Mouse (Mus musculus) olfactory bulb, adult 2 months (tissue): ENCODE results near the gene Fanca. TPM values are rescaled to one million over a fixed set of nuclear protein-coding genes. Genes with fewer than 3 reads are reported as not detected.

Source experiments
- H3K27ac ChIP-seq: fragments of 200-500 bp; 2 replicates; pipeline ENCODE4 v1.5.1; 2012; ENCODE audit warnings: low read depth, low read length; ENCODE audit not compliant: insufficient read depth
- H3K4me1 ChIP-seq: fragments of 200-500 bp; 2 replicates; pipeline ENCODE4 v1.6.1; 2012; ENCODE audit warnings: low read length; ENCODE audit not compliant: control insufficient read depth, insufficient read depth
- H3K4me3 ChIP-seq: fragments of 200-500 bp; 2 replicates; pipeline ENCODE4 v1.5.1; 2012; ENCODE audit warnings: mild to moderate bottlenecking, low read depth, low read length, moderate library complexity; ENCODE audit not compliant: insufficient read depth
- CTCF ChIP-seq: fragments of 200-500 bp; IDR thresholded peaks from 2 replicates; pipeline ENCODE4 v1.5.1; 2012; ENCODE audit warnings: low read depth, mild to moderate bottlenecking, low read length, moderate library complexity; ENCODE audit not compliant: insufficient read depth
- POLR2A ChIP-seq: fragments of 200-500 bp; IDR thresholded peaks from 2 replicates; pipeline ENCODE4 v1.6.1; 2012; ENCODE audit warnings: mild to moderate bottlenecking, low read depth, low read length, moderate library complexity; ENCODE audit not compliant: insufficient read depth
- WGBS: fragments of 180-500 bp; shearing (Covaris S2); methylation state at CpG from one replicate; pipeline ENCODE4 v1.1.7; 2018; 5-methylcytosine and 5-hydroxymethylcytosine counted together
- polyA plus RNA-seq: library from polyadenylated mRNA; stranded (reverse); fragments of >200 nt; gene quantifications from 2 replicates; pipeline ENCODE4 v1.2.4, GENCODE M21; 2012; ENCODE audit warnings: low replicate concordance; ENCODE audit not compliant: missing spikeins, insufficient read depth, insufficient read length

The Fanca gene
- polyA plus RNA-seq, 1 experiment: not detected

- 4% methylated on average over 21 of the region's 21 CpGs for WGBS
Observed at GRCm38 (mm10) chr8:123333091-123333587, 14.8 kb upstream of the Fanca start.

GRCm38 (mm10) chr8:123332262-123333090, 14.1 kb upstream of the Fanca start, which contains the start of gene Spire2:
TSS of gene Spire2 (plus strand) at chr8:123332713.
- Histone ChIP-seq H3K27ac (peak within 1 kb of the TSS; percentile 74), H3K4me3 (peak within 1 kb of the TSS; percentile 98), H3K4me1 (peaks cover 20% of the 10 kb centered on the region)
- peak; percentile 20; the same call in 1 of the 2 replicates for TF ChIP-seq CTCF
- no peak for TF ChIP-seq POLR2A
- WGBS: under 1% methylated on average over 84 of the region's 85 CpGs

More at GRCm38 (mm10) chr8:123333091-123333587, 14.8 kb upstream of the Fanca start:
- TF ChIP-seq POLR2A: no peak
- no peak for TF ChIP-seq CTCF
- Histone ChIP-seq H3K27ac (peak overlapping the region; percentile 74; the same call in 1 of the 2 replicates), H3K4me3 (peak overlapping the region; percentile 98), H3K4me1 (peaks cover 21% of the 10 kb centered on the region)

DNA sequence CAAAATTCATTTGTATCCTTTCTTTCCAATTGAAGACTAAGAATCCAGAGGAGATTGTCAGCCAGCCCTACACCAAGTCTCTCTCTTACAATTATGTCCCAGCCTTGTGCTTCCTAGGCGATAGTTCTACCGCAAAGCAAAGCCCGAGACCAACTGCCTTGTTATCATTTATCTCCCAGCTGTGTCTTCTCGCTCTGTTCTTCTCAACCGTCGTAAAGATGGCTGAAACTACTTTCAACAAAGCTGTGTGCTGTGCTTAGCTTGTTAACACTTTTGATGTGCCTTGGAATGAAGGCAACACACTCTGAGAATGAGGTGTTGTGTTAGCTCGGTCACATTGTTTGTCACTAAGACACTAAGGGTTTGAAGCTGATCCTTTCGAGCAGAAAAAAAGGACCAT, 13.4 kb upstream of the Fanca start:
- H3K4me1 ChIP-seq: peaks cover 15% of the 10 kb centered on the region
- peak overlapping the region; percentile 68 for H3K27ac ChIP-seq
- TF ChIP-seq POLR2A (no peak), CTCF (no peak)
- 14% methylated on average over 8 of the region's 8 CpGs for WGBS
- H3K4me3 ChIP-seq: peak overlapping the region; percentile 98

DNA sequence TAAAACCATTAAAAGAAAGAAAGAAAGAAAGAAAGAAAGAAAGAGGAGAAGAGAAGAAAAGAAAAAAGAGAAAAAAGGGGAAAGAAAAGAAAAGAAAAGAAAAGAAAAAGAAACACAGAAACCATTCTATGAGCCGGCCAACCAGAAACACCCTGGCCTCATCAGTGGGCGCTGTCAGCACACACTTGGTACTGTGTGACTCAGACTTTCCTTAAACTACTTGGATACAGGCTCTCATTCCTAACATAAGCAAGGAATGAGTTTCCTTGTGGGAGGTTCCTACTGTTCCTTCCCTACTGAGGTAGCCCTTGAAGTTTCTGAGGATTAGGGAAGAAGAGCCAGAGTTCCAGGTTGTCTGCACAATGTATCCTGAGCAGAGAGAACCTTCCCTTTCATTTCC, 12.9 kb upstream of the Fanca start:
- WGBS: 26% methylated on average over 2 of the region's 2 CpGs
- TF ChIP-seq POLR2A (no peak), CTCF (no peak)
- H3K27ac ChIP-seq: no peak overlapping the region
- no peak overlapping the region for H3K4me3 ChIP-seq
- peaks cover 15% of the 10 kb centered on the region for H3K4me1 ChIP-seq

DNA sequence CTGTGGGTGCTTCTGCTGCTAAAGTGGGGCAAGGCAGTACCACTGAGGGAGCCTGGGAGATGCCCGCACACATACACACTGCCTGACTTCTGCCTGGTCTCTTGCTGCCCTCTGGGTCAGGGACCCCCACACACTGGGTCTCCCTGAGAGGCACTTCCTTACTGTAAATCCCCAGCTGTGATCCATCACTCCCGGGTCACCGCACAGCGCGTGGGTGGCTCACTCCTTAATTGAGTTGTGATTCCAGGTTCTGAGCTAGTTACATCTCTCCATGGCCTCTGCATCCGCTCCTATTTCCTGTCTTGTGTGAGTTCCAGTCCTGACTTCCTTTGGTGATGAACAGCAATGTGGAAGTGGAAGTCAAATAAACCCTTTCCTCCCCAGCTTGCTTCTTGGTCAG, 12.3 kb upstream of the Fanca start:
- peaks cover 15% of the 10 kb centered on the region for H3K4me1 ChIP-seq
- WGBS: 80% methylated on average over 6 of the region's 6 CpGs
- no peak overlapping the region for H3K4me3 ChIP-seq
- no peak overlapping the region for H3K27ac ChIP-seq
- TF ChIP-seq POLR2A (no peak), CTCF (no peak)

- H3K4me1 ChIP-seq: peaks cover 15% of the 10 kb centered on the region
- no peak overlapping the region for H3K4me3 ChIP-seq
- H3K27ac ChIP-seq: no peak overlapping the region
- WGBS: 84% methylated on average over 5 of the region's 5 CpGs
- TF ChIP-seq POLR2A: no peak
- TF ChIP-seq CTCF: no peak
Observed at GRCm38 (mm10) chr8:123329961-123330360, 11.6 kb upstream of the Fanca start.

DNA sequence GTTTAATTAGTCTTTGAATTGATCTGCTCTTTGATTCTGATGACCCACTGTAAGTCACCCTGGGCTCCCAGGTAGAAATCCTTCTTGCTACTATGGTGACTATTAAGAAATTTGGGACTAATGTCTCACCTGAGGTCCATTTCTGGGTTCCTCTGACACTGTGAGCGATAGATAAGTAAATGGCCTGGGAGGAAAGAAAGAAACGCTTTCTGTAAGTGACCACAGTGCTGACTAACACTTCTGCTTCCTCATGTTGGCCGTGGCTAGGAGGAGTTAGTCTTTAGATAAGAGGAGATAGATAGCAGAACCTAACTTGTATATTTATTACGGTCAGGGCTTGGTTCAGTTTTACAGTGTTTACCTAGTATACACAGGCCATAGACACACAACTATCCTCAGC, 11.0 kb upstream of the Fanca start:
- 91% methylated on average over 4 of the region's 4 CpGs for WGBS
- Histone ChIP-seq H3K27ac (no peak overlapping the region), H3K4me3 (no peak overlapping the region), H3K4me1 (peaks cover 15% of the 10 kb centered on the region)
- TF ChIP-seq CTCF (no peak), POLR2A (no peak)

DNA sequence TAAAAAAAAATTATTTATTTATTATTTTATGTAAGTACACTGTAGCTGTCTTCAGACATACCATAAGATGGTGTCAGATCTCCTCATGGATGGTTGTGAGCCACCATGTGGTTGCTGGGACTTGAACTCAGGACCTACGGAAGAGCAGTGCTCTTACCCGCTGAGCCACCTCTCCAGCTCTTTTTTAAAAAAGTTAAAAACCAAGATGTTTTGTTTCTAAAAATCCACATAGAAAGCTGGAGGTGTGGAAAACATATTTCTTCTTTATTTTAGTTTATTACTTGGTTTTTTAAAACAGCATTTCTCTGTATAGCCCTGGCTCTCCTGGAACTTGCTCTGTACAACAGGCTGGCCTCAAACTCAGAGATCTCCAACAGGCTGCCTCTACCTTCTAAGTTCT, 10.2 kb upstream of the Fanca start:
- Histone ChIP-seq H3K27ac (no peak overlapping the region), H3K4me1 (peaks cover 8% of the 10 kb centered on the region), H3K4me3 (no peak overlapping the region)
- TF ChIP-seq POLR2A (no peak), CTCF (no peak)
- WGBS: 96% methylated on average over 2 of the region's 2 CpGs

DNA sequence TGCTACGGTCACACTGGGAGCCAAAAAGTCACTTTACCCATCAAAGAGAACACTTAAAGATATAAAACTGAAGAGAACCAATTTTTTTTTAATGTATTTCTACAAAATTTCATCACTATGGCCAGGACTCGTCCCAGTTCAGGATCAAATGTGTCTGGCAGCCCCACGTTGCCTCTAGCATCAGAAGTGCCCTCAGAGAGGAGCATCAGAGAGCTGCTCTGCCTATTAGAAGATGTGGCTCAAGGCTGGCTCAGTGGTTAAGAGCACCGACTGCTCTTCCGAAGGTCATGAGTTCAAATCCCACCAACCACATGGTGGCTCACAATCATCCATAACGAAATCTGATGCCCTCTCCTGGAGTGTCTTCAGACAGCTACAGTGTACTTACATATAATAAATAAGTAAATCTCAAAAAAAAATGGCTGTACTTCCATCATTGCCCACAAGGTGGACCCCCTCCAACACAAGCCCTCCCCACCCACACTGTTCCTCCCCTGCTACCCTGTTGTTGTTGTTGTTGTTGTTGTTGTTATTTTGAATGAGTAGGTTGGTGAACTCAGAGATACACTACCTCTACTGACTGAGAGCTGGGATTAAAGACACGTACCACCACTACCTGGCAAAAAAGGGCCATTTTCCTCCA, 1.3 kb upstream of the Fanca start:
- WGBS: 36% methylated on average over 7 of the region's 7 CpGs
- Histone ChIP-seq H3K27ac (no peak overlapping the region), H3K4me1 (peaks cover 8% of the 10 kb centered on the region), H3K4me3 (no peak overlapping the region)
- TF ChIP-seq POLR2A (no peak), CTCF (no peak)
